Mouse (Mus musculus): ENCODE results near the gene R3hdm2.
A peak's percentile ranks its signal among the peaks of the same experiment; 100 is the strongest.

Gene R3hdm2

DNA sequence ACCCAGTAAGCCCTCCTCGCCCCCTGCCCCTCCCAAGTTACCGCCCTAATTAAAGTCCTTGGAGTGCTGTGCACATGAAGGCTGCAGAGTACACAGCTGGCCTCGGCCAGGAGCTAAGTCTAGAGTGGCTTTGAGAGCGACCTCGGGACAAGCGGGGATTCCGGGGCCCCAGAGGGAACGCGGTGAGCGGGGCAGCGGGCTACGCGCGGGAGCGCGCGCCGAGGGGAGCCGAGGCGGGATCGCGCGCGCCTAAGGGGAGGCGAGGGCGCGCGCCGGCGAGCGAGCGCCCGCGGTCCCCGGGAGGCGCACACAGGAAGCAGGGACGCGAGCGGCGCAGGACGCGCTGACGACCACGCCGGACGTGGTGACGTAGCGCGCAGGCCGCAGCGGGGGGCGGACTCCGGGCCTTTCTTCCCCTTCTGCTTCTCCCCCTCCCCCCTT lies at the start of gene R3hdm2:
TSS of gene R3hdm2 (plus strand) at position 77 of the 441 bp plus-strand sequence.
- DNase-seq (ENCODE audit: low spot score) = peak; percentile 66

DNA sequence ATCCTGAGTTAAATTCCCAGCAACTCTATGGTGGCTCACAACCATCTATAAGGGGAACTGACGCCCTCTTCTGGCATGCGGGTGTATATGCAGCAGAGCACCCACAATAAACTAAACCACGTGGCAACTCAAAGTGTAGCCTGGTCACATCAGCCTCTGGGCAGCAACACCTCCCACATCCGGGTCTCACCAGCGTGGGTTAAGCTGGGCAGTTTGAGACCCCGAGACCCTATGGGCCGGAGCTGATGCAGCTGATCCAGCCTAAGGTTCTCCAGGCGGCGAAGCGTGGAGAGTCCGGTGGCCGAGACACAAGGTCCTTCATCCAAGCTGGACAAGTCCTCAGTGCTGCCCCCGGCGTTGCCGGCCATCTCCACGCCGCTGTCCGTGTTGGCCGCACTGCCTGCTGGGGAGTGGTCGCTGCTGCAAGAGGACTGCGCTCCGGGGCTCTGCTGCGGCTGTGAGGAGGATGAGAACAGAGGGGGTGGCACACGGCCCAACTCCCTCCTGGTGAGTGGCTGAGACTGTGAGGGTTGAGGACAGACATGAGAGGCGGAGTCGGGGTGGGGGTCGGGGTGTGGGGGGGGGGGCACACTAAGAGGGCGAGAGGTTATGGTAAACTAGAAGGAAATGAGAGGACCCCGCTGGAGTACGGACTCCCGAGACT lies 47.8 kb upstream of the R3hdm2 start:
- DNase-seq (ENCODE audit: low spot score) = no peak

DNA sequence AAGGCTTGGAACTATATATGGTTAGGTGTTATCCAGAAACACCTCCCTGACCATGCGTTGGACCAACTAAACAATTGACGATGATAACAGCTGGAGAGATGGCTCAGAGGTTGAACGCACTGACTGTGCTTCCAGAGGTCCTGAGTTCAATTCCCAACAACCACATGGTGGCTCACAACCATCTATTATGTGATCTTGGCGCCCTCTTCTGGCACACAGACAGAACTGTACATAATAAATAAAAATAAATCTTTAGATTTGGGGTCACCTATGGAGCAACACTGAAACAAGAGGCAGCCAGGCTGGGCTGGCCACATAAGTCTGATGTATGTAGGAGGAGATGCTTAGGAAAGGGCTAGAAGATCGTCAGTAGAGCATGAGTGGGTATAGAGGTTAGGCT lies 47.0 kb upstream of the R3hdm2 start:
- no peak for DNase-seq (ENCODE audit: low spot score)

DNA sequence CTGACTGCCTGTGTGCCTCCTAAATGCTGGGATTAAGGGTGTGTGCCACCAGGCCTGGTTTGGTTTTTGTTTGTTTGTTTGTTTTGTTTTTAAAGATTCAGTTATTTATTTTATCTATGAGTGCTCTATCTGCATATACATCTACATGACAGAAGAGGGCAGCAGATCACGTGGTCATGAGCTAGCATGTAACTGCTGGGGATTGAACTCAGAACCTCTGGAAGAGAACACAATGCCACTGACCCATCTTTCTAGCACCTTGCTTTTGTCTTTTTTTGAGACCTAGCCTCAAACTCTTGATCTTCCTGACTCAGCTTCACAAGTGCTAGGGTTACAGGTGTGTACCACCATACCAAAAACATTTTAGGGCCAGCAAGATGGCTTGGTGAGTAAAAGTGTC lies 44.9 kb upstream of the R3hdm2 start:
- no peak for DNase-seq (ENCODE audit: low spot score)

DNA sequence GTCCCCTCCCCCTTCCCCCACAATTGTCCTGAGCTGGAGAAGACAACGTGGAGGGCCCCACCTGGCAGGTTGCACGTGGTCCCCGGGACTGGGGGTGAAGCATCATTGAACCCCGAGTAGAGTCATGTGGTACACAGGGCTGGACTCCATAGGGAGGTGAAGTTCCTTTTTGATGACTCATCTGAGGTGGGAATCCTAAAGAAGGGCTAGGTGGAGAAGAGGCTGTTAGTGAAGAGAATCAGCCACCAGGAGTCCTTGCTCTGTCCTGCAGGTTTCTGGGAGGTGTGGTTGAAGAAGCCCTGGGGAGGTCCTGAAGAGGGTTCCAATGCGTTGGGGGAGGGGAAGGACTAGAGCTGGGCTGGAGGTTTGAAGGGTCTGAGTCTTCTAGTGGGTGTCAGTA lies 43.2 kb upstream of the R3hdm2 start:
- no peak for DNase-seq (ENCODE audit: low spot score)

DNA sequence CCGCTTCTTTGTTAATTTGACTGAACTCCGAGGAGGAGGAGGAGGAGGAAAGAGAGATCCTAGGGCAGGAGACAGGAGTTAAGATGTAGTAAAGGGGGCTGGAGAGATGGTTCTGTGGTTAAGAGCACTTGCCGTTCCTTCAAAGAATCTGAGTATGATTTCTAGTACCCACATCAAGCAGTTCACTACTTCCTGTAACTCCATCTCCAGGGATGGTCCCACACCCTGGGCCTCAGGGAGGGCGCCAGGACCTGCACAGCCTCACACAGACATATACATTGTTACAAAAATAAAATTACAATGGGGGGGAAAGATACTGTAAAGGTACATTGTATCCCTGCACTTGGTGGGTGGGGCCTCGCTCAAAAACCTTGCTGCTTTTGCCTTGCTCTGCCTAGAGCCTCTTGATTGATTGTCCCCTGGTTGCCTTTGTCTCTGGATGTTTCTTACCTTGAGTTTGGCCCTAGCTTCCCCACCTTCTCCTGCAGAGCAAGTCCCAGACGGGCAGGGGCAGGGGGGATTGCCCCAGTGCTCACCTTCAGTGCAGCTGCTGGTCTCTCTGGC lies 42.5 kb upstream of the R3hdm2 start:
- DNase-seq (ENCODE audit: low spot score) = no peak

DNA sequence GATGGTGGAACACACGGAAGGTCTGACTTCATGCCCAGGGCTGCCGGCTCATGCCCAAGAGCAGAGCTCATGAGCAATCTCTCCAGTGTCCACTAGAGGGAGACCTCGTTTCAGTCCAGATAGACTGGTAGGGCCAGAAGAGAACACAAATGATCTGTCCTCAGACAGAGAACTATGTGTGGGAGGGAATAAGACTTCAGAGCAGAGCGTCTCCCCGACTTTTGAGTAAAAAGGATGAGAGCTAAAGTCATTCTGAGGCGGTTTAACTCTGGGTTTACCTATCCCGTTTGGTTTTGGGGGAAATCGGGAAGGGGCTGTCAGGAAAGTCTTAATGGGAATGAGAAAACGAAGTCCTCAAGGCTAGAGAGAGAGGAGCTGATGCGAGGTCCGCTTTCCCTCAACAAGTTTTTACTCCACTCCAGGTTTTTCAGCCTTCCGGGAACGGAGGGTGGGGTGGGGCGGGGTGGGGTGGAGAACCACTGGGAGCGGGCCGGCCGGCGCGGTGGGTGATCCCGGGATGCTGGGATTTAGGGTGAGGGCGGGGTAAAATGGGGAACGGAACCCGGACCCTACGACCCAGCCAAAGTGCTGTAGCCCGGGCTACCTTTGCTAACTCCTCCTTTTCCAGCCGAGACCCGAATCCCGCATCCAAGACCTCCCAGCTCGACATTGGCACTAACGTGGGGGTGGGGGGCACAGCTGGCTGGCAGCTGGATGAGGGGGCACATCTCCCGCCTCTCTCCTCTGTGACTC lies 41.0 kb upstream of the R3hdm2 start:
- peak; percentile 60 for DNase-seq (ENCODE audit: low spot score)

DNA sequence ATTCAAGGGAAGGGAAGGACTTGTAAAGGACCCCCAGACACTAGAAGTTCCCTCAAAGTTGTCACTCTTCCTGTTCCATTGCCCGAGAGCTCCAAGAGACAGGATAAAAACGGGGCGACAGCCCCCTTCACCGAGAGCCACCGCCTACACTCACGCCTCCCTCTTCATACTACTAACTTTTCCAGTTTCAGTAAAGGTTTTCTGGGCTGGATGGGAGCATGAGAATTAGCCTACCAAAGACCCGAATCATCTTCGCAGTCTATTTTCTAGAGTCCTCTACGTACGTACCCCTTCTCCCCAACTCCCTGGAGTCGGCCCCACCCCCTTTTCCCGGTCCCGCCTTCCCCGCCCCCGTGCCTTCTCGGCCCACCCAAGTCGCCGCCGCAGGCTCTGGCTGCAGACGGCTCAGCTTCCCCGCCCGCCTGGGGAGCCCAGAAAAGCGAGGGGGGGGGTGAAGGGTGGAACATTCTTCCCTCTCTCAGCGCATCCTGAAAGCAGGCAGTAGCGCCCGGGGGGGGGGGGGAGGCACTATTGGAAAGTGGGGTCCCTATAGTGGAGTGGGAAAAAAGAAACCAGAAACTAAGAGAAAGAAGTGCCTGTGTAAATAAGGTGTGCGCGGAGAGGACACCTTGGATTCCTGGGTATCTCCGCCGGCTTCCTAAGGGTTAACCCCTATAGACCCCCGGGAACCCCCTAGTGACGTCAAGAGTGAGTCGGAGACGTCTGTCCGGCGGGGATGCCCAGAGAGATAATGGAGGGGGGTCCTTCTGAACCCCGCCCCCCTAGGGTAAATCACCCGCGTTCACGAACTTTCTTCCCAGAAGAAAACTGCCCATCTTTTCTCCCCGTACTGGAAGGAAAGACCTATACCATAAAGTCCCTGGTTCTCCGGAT lies 40.2 kb upstream of the R3hdm2 start:
- DNase-seq (ENCODE audit: low spot score) = no peak

DNA sequence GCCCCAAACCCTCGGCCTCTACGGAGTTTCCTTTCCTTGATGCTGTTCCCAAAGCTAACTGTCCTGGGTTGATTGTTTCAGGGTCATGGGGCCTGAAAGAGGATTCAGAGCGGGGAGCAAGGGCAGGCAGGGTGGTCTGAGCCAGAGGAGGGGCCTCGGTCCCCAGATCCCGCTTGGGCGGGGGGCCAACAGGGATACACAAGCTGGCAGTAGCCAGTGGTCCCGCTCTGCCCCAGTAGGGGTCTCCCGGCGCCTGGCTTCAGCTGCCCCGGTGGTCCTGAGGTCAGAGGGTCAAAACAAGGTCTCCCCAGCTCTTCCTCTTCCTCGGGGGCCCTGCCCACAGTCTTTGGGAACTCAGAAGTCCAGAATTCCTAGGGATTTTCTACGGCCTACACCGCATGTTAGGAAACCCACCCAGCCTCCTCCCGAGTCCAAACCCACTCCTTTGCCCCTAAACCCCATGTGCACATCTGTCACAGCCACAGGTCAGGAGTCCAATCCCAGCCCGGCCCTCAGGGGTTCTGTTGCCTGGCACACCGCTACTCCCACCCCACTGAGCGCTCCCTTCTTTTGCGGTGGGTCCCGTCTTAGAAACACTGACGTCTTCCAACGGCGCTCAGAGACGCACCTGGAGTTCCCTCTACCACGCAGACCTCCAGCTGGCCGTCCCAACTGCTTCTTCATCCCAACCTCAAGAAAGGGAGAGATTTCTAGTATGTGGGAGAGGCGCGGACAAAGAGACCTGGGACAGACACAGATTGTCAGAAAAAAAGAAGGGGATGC lies 39.4 kb upstream of the R3hdm2 start:
- DNase-seq (ENCODE audit: low spot score) = no peak

DNA sequence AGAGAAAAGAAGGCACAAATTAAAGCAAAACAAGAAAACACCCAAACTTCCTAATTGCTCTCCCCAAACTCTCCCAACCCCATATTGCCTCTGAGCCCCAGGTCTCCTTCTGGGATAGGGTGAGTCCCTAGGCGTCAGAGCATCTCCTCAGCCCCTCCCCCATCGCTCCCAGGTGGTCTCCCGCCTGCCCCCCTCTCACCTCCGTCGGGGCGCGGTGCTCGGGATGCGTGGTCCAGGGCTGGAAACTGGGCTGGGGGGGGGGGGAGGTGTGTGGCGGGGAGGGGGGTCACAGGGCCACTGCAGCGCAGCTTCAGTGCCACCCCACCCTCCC lies 38.8 kb upstream of the R3hdm2 start:
- no peak for DNase-seq (ENCODE audit: low spot score)

DNA sequence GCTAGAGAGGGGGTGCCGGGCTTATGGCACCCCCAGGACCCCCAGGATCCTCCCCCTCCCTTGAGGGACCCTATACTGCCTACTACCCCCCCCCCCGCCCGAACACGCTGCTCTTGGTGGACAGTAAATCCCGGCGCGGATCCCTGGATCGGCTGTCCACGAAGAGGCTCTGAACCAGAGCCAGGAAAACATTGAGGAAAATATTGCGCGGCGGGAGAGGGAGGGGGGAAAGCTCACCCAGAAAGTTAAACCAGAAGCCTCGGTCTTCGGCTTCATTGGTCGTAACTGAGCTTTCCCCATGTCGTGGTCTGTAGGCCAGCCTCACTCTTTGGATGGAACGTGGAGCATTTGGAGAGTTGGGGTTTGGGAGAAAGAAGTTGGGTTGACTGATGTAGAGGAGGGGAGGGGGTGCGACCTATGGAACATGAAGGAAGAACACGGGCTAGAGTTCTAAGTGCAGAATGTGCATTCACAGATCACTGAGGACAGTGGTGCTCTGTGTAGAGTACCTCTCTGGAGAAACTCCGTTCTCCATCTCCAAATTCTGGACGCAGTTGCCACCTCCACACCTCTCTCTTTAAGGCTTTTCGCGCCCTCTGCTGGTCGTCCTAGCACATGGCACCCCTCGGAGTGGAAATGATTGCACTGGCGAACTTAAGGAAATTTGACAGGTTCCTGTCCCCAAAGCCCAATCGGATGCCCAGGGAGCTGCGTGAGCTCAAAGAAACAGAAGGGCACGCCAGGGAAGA lies 38.1 kb upstream of the R3hdm2 start, which contains the start of gene Gli1:
TSS of gene Gli1 (minus strand) at position 84 of the 749 bp plus-strand sequence.
- peak; percentile 67 for DNase-seq (ENCODE audit: low spot score)

DNA sequence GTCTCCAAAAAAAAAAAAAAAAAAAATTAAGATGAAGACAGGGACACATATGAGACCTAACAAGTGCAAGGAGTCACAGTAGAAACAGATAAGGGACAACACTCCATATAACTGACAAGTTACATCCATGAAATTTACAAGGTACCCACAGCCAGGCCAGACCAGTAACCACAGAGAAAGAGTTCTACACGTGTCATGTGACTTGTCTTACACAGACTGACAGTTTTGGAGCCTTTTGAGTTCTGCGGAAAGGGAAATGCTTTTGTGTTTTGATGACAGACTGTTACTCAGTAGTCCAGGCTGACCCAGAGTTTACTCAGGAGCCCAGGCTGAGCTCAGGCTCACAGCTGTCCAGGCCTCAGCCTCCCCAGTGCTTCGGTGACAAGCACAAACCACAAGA lies 37.1 kb upstream of the R3hdm2 start:
- no peak for DNase-seq (ENCODE audit: low spot score)

DNA sequence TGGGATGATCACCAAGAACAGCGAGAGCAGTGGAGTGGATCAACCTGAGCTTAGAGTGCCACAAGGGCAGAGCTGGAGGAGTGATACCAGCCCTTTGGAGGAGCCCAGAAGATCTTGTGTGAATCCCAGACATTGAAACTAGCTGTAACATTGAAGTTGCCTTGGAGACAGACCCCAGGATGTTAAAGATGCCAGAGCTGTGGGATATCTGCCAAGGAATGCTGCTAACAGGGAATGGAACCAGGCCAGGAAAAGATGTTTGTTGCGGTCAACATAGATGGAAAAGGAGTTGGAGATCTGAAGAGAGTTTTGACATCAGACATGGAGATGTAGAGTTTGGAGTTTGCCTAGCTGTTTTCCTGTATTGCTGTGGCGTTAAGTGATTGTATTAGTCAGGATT lies 34.0 kb upstream of the R3hdm2 start:
- no peak for DNase-seq (ENCODE audit: low spot score)

DNA sequence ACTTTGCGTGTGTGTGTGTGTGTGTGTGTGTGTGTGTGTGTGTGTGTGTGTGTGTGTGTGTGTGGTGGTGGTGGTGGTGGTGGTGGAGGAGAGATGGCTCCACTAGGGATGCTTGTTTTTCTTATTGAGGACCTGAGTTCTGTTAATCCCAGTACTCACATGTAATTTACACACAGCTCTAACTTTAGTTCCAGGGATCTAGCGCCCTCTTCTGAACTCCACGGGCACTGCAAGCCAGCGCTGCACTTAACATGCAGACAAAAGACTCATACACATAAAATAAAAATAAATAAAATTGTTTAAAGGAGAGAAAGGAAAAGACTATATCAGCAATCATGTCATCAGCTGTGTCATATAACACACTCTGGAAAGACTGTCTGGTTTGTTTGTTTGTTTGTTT lies 31.2 kb upstream of the R3hdm2 start:
- no peak for DNase-seq (ENCODE audit: low spot score)

DNA sequence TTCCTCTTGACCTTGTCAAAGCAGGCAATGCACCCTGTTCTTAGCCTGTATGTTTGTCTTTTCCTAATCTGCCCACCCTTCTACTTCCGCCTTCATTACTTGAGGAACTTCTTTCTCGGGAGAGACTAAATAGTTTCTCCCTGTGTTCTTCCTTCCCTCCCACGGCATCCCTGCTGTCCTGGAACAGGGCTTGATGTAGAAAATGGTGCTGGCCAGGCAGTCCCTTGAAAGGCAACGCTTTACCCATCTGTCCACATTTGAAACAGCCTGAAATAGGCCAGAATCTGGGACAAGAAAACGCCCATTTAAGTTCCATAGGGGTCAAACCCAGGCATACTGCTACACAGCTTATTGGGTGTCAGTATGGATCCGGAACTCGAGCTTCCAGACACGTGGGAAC lies 30.3 kb upstream of the R3hdm2 start:
- DNase-seq (ENCODE audit: low spot score) = no peak

DNA sequence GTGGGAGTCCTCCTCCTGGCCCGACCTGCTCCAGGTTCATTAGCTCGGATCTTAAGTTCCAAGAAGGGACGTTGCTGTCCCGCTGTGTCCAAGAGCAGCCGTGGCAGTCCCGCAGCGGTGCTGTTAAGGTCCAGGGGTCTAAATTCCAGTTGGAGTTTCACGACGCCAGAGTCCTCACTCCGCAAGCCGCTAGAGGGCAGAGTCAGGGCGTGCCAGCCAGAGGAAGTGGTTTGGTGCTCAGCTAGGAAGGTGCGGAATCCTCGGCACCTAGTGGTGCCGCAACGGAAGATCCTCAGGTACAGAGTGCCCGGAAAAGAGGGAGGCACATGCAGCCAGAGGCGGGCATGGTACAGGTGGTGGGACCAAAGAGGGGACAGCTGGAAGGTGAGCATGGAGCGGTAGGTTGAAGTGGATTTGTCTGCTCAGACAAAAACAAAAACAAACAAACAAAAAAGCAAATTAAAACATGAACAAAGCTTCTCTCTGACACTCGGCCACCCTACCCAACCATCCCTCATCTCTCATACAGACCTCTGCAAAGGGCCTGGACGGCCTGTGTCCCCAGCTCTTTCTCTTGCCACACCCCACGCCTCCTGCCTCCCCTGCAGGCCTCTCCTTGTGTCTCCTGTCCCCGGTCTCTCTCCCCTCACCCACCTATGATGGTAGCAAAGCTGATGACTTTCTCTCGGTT lies 29.4 kb upstream of the R3hdm2 start:
- DNase-seq (ENCODE audit: low spot score) = no peak

DNA sequence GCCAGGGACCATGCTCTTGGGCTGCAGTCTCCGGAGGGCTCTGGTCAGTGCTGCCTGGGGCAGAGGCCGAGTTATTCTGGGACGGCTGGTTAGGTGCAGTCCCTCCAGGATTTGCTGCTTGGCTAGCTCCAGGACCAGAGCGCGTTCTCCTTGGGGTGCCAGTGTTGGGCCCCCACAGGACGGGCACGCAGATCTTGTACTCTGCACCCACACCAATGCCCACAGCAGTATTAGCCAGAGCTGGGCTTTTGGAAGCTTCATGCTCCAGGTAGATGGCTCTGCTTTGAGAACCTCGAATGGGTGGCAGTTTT lies 28.9 kb upstream of the R3hdm2 start:
- no peak for DNase-seq (ENCODE audit: low spot score)

DNA sequence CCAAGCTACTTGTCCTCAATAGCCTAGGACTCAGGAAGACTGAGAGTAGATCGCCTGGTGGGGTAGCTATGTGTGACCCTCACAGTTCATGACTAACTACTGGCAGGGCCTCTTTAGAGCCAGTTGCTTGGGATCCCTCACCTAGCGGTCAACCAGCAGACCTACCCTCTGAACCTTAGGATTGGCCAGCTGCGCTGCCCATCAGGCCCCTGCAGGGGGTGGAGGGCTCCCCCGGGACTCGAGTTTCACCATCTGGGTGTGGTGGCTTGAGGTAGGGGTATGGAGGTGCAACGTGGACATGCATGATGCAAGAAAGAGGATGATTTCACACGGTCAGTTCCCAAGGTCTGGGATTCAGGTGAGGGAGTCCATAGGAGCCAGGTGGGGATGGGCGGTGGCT lies 28.4 kb upstream of the R3hdm2 start:
- DNase-seq (ENCODE audit: low spot score) = no peak

DNA sequence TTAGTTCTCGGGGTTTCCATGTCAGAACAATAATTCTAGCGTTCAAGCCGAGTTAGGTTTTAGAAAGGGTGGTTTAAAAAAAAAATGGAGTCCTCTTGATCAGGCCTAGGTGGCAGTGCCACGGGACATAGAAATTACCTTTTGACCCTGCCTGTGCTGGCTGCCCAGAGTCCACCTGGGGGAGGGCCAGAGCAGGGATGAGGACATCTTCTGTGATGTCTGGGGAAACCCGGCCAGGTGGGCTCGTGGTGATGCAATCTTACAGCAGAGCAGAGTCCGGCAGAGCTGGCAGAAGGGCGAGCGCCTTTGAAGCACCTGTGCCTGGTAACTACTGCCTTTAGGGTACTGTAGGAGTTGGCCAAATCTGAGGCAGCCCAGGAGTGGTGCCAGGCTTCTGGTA lies 27.9 kb upstream of the R3hdm2 start:
- no peak for DNase-seq (ENCODE audit: low spot score)

DNA sequence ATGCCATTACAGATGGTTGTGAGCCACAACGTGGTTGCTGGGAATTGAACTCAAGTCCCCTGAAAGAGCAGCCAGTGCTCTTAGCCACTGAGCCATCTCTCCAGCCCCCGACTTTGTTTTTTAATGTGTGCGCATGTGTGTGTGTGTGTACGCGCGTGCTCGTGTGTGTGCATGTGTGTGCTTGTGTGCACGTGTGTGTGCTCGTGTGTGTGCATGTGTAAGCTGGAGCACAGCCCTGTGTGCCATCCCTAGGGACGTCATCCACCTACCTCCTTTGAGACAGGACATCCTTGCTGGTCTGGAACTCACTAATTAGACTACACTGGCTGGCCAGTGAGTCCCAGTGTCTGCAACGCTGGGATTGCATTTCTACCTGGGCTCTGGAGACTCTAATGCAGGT lies 27.4 kb upstream of the R3hdm2 start:
- no peak for DNase-seq (ENCODE audit: low spot score)

Measured in urinary bladder, postnatal 10 days (tissue).